Mouse (Mus musculus) neural tube, embryonic 11.5 days (tissue): Measurements from ENCODE around the gene Nme1. TPM values are rescaled to one million over a fixed set of nuclear protein-coding genes. Genes with fewer than 3 reads are reported as not detected.
A peak's percentile ranks its signal among the peaks of the same experiment; 100 is the strongest.

Source experiments
- ATAC-seq: fragments of 200-750 bp; cut with Nextera tagmentation; 2 replicates; pipeline ENCODE4 v1.8.0; 2017; ENCODE audit warnings: moderate number of reproducible peaks, mild to moderate bottlenecking, moderate TSS enrichment, moderate library complexity; ENCODE audit not compliant: insufficient read depth, low FRiP score, low TSS enrichment
- DNase-seq: peaks from one replicate; pipeline ENCODE4 v3.0.0-alpha.2; 2015; ENCODE audit warnings: low spot score
- H3K27ac ChIP-seq: fragments of 300-500 bp; sonication (generic); 2 replicates; pipeline ENCODE4 v1.5.1; 2014; ENCODE audit warnings: low read depth, mild to moderate bottlenecking, low read length
- H3K27me3 ChIP-seq: fragments of 300-500 bp; sonication (generic); 2 replicates; pipeline ENCODE4 v1.6.1; 2014; ENCODE audit warnings: mild to moderate bottlenecking, low read length, mixed read lengths; ENCODE audit not compliant: control insufficient read depth, insufficient read depth
- H3K36me3 ChIP-seq: fragments of 300-500 bp; sonication (generic); 2 replicates; pipeline ENCODE4 v1.6.1; 2014; ENCODE audit warnings: mild to moderate bottlenecking, low read length, moderate library complexity, mixed read lengths; ENCODE audit not compliant: control insufficient read depth, insufficient read depth
- H3K4me1 ChIP-seq: fragments of 300-500 bp; sonication (generic); 2 replicates; pipeline ENCODE4 v1.6.1; 2014; ENCODE audit warnings: low read length, mixed read lengths; ENCODE audit not compliant: control insufficient read depth, insufficient read depth
- H3K4me2 ChIP-seq: fragments of 300-500 bp; sonication (generic); 2 replicates; pipeline ENCODE4 v1.6.1; 2014; ENCODE audit warnings: low read depth, mild to moderate bottlenecking, moderate library complexity
- H3K4me3 ChIP-seq: fragments of 300-500 bp; sonication (generic); 2 replicates; pipeline ENCODE4 v1.5.1; 2014; ENCODE audit warnings: low read depth, low read length
- H3K9ac ChIP-seq: fragments of 300-500 bp; sonication (generic); 2 replicates; pipeline ENCODE4 v1.6.1; 2014; ENCODE audit warnings: mild to moderate bottlenecking, low read length
- H3K9me3 ChIP-seq: fragments of 300-500 bp; sonication (generic); 2 replicates; pipeline ENCODE4 v1.6.1; 2016; ENCODE audit warnings: low read length; ENCODE audit not compliant: control insufficient read depth
- WGBS: fragments of 180-500 bp; shearing (Covaris S2); extraction: QIAGEN DNeasy Blood & Tissue Kit; methylation state at CpG from one replicate; pipeline ENCODE4 v1.1.7; 2014; 5-methylcytosine and 5-hydroxymethylcytosine counted together
- polyA plus RNA-seq: library from polyadenylated mRNA; unstranded; fragments of >200 nt; fragmentation: Nextera tagmentation; extraction: Ambion mirVana; gene quantifications from 2 replicates; pipeline ENCODE4 v1.2.1, GENCODE M21; 2014

Nme1 gene
- 275 and 294 TPM in 2 replicates for polyA plus RNA-seq

GRCm38 (mm10) chr11:93968005-93968847, at the start of gene Nme1, which contains the start of gene Gm20390:
Nme1 (minus strand) TSS chr11:93968521.
Gm20390 (minus strand) TSS chr11:93968293.
- peak; percentile 99 for DNase-seq

DNA sequence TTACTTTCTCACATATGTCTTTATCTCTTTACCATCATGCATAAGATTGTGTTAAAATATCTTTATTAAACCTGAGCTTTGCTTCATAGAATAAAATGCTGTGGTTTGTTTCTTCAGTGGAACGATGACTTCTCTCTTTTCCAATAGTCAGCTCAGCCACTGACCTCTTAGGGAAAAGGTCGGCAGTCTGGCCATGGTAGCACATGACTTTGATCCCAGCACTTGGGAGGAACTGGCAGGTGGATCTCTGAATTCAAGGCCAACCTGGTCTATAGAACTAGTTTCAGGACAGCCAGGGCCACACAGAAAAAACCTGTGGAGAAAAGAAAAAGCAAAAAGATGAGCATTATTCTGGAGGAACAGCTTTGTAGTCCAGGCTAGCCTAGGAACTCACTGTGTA, 35.0 kb upstream of the Nme1 start:
- 94% methylated on average over 2 of the region's 2 CpGs for WGBS
- H3K27me3 ChIP-seq, result no peaks in the 10 kb centered on the region

More at GRCm38 (mm10) chr11:93968005-93968847, at the start of gene Nme1, which contains the start of gene Gm20390:
- peak within 1 kb of the TSS; percentile 76 for H3K9ac ChIP-seq
- no peaks in the 10 kb centered on the region for H3K9me3 ChIP-seq
- peaks cover 9% of the 10 kb centered on the region; the same call in 1 of the 2 replicates for H3K4me1 ChIP-seq
- peak within 1 kb of the TSS; percentile 44 for H3K27ac ChIP-seq
- H3K27me3 ChIP-seq, result no peaks in the 10 kb centered on the region
- peaks cover 13% of the 10 kb centered on the region; the same call in 1 of the 2 replicates for H3K36me3 ChIP-seq
- H3K4me2 ChIP-seq, result peak within 1 kb of the TSS; percentile 80
- ATAC-seq, result peak; percentile 92
- under 1% methylated on average over 40 of the region's 40 CpGs for WGBS
- peak within 1 kb of the TSS; percentile 72 for H3K4me3 ChIP-seq

GRCm38 (mm10) chr11:93999276-93999675, 31.0 kb upstream of the Nme1 start:
- no peak overlapping the region for H3K4me3 ChIP-seq
- no peak overlapping the region for H3K4me2 ChIP-seq
- H3K27me3 ChIP-seq, result no peaks in the 10 kb centered on the region
- no peaks in the 10 kb centered on the region for H3K9me3 ChIP-seq
- no peaks in the 10 kb centered on the region for H3K36me3 ChIP-seq
- DNase-seq (no peak), ATAC-seq (no peak)
- no peak overlapping the region for H3K27ac ChIP-seq
- peaks cover 12% of the 10 kb centered on the region for H3K4me1 ChIP-seq
- H3K9ac ChIP-seq, result no peak overlapping the region

More for the DNA sequence above, 35.0 kb upstream of the Nme1 start:
- H3K4me3 ChIP-seq, result no peak overlapping the region
- no peak overlapping the region for H3K4me2 ChIP-seq
- no peaks in the 10 kb centered on the region for H3K4me1 ChIP-seq
- ATAC-seq (no peak), DNase-seq (no peak)
- no peaks in the 10 kb centered on the region for H3K9me3 ChIP-seq
- H3K27ac ChIP-seq, result no peak overlapping the region
- no peaks in the 10 kb centered on the region for H3K36me3 ChIP-seq
- no peak overlapping the region for H3K9ac ChIP-seq

DNA sequence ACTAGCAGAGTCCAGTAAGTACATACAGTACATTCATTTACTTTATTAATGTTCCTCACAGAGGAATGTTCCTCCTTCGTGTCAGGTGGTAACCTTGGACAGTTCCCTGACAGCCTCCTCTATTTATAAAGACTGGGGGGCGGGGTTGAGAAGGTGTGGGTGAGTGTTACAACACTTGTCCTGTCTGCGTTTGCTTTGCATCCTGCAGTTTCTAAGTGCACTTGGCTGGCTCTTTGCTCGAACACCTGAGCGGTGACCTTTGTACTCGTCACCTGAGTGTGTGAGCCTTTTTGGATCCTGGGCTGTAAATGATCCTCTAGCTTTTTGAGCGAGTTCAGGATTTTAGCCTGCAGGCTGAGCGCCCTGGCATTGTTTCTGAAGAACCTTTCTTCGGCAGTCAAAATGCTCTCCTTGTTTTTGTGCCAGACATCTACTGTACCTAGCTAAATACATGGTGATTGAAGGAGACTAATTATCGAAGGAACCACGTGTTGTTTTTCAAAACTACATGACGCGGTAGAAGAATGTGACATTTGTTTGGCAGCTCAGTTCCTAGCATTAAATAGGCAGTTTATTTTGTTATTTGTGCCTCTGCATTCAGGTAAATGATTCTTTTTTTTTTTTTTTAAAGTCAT, 28.9 kb upstream of the Nme1 start:
- H3K9me3 ChIP-seq, result no peaks in the 10 kb centered on the region
- 42% methylated on average over 13 of the region's 13 CpGs for WGBS
- peaks cover 12% of the 10 kb centered on the region for H3K4me1 ChIP-seq
- H3K4me3 ChIP-seq, result peak overlapping the region; percentile 91
- H3K4me2 ChIP-seq, result peak overlapping the region; percentile 93
- no peaks in the 10 kb centered on the region for H3K27me3 ChIP-seq
- ATAC-seq, result no peak
- H3K36me3 ChIP-seq, result no peaks in the 10 kb centered on the region
- no peak overlapping the region for H3K27ac ChIP-seq
- no peak overlapping the region for H3K9ac ChIP-seq
- no peak for DNase-seq

DNA sequence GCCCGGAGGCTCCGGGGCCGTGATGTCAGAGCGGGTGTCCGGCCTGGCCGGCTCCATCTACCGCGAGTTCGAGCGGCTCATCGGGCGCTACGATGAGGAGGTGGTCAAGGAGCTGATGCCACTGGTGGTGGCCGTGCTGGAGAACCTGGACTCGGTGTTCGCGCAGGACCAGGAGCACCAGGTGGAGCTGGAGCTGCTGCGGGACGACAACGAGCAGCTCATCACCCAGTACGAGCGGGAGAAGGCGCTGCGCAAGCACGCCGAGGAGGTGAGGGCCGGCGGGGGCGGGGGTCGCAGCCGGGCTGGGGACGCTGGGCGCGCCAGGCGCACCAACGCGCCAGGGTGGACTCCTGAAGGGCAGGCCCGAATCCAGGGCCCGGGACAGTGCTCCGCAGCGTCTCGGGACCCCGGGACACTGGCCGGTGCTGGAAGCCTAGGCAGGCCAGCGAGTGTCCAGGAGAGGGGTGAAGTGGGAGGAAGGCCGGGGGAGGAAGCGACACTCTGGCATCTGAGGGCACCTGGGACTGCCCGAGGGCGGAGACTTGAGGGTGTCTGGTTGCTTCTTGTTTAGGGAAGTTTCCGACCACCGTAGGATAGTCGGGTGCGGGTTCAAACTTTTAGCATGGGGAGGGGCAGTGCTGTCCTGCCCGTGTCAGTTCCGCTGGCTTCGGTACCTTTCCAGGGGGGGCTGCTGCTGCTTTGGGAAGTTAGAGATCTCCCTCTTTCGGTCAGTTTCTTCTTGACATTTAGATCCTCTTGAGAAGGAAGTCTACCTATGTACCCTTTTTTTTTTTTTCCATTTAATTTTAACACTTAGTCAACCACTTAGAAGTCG, 28.2 kb upstream of the Nme1 start:
- peak; percentile 64 for ATAC-seq
- H3K4me1 ChIP-seq, result peaks cover 12% of the 10 kb centered on the region
- H3K36me3 ChIP-seq, result no peaks in the 10 kb centered on the region

GRCm38 (mm10) chr11:93995720-93996305, 27.5 kb upstream of the Nme1 start, which contains the start of gene Spag9:
Spag9 (plus strand) TSS chr11:93996091.
- Histone ChIP-seq H3K9me3 (no peaks in the 10 kb centered on the region), H3K4me3 (peak within 1 kb of the TSS; percentile 91), H3K4me1 (peaks cover 12% of the 10 kb centered on the region), H3K27ac (peak within 1 kb of the TSS; percentile 88), H3K4me2 (peak within 1 kb of the TSS; percentile 93), H3K27me3 (no peaks in the 10 kb centered on the region), H3K36me3 (no peaks in the 10 kb centered on the region), H3K9ac (peak within 1 kb of the TSS; percentile 82)
- peak; percentile 90 for ATAC-seq
- peak; percentile 97 for DNase-seq
- 0% methylated on average over 24 of the region's 70 CpGs for WGBS

More for the DNA sequence above, 28.2 kb upstream of the Nme1 start:
- peak; percentile 59 for DNase-seq
- H3K9me3 ChIP-seq, result no peaks in the 10 kb centered on the region
- WGBS, result under 1% methylated on average over 56 of the region's 58 CpGs
- peak overlapping the region; percentile 93 for H3K4me2 ChIP-seq
- peak overlapping the region; percentile 91 for H3K4me3 ChIP-seq
- peak overlapping the region; percentile 82 for H3K9ac ChIP-seq
- peak overlapping the region; percentile 88 for H3K27ac ChIP-seq
- H3K27me3 ChIP-seq, result no peaks in the 10 kb centered on the region

GRCm38 (mm10) chr11:93995111-93995719, 26.9 kb upstream of the Nme1 start:
- Histone ChIP-seq H3K27me3 (no peaks in the 10 kb centered on the region), H3K4me1 (peaks cover 12% of the 10 kb centered on the region), H3K9me3 (no peaks in the 10 kb centered on the region), H3K4me2 (peak overlapping the region; percentile 93), H3K9ac (peak overlapping the region; percentile 73), H3K4me3 (peak overlapping the region; percentile 91), H3K36me3 (no peaks in the 10 kb centered on the region), H3K27ac (peak overlapping the region; percentile 88)
- ATAC-seq, result peak; percentile 26
- 9% methylated on average over 15 of the region's 15 CpGs for WGBS
- peak; percentile 29 for DNase-seq
